Comparison of ENCODE assay signal across 19 mouse cellular contexts in genomic region chr11:80202296-80202695, GRCm38 (mm10). TPM values are rescaled to one million over a fixed set of nuclear protein-coding genes. Genes with fewer than 3 reads are reported as not detected.
DNase-seq lines count a peak whose midpoint lies in the region; ATAC-seq and TF ChIP-seq lines count a peak whose summit lies in the region.
"Had no signal": no experiment of that assay in that cellular context is flagged by ENCODE, and none has a peak within 500 bp of the region (broad histone marks: within the 10 kb centered on the region; RNA-seq: fewer than 3 reads in every experiment).

No protein-coding gene starts in this region.

- TF ChIP-seq CTCF in liver, adult 2 months (IDR thresholded peaks at IDR 0.05; ENCODE audit: low read depth, low read length): no peak
- TF ChIP-seq CTCF in liver, postnatal 0 days (IDR thresholded peaks at IDR 0.05; ENCODE audit: low read depth): no peak

- no peak overlapping the region for H3K4me3 ChIP-seq in kidney, embryonic 14.5 days (ENCODE audit: low read length)
- no peak overlapping the region for H3K4me3 ChIP-seq in liver, adult 2 months (ENCODE audit: insufficient read depth, low read depth, low read length)
- H3K4me3 ChIP-seq in liver, embryonic 11.5 days (ENCODE audit: low read depth, low read length): no peak overlapping the region
- H3K4me3 ChIP-seq in liver, postnatal 0 days (ENCODE audit: low read depth, low read length): no peak overlapping the region
- H3K4me3 ChIP-seq: embryonic facial prominence, embryonic 13.5 days; forebrain, embryonic 12.5 days; heart, embryonic 13.5 days had no signal

- no peak for TF ChIP-seq EP300 in liver, postnatal 0 days (IDR thresholded peaks at IDR 0.05; ENCODE audit: low read depth)

- DNase-seq in kidney, adult 9 months: peak; percentile 70
- peak; percentile 96 for DNase-seq in liver, adult 2 months (ENCODE audit: extremely low read depth, low read depth, low spot score)
- no peak for DNase-seq in liver, embryonic 11.5 days (ENCODE audit: low spot score)
- no peak for DNase-seq in liver, postnatal 0 days
- no peak for DNase-seq in frontal cortex, postnatal 25 days (ENCODE audit: low spot score in 2 of 2)
- DNase-seq: adrenal gland, postnatal 25 days; cerebellum, adult 18-20 months; cerebellum, adult 9-11 months; cerebellum, postnatal 36 days; gastrocnemius, postnatal 14 days; heart, postnatal 36 days had no signal

- H3K9ac ChIP-seq in kidney, embryonic 14.5 days (ENCODE audit: low read depth, low read length): no peak overlapping the region
- no peak overlapping the region for H3K9ac ChIP-seq in liver, adult 2 months (ENCODE audit: low read depth, low read length)
- no peak overlapping the region for H3K9ac ChIP-seq in liver, embryonic 11.5 days (ENCODE audit: low read depth, low read length)
- H3K9ac ChIP-seq in liver, postnatal 0 days (replicated peaks): peak overlapping the region; percentile 44; the same call in 1 of the 2 replicates
- H3K9ac ChIP-seq: embryonic facial prominence, embryonic 13.5 days; forebrain, embryonic 12.5 days; heart, embryonic 13.5 days had no signal

- no peak overlapping the region for H3K4me2 ChIP-seq in kidney, embryonic 14.5 days (replicated peaks; ENCODE audit: low read depth, low read length)
- H3K4me2 ChIP-seq in liver, embryonic 11.5 days: no peak overlapping the region
- H3K4me2 ChIP-seq in liver, postnatal 0 days (ENCODE audit: low read depth, low read length): peak overlapping the region; percentile 36
- H3K4me2 ChIP-seq: embryonic facial prominence, embryonic 13.5 days; forebrain, embryonic 12.5 days; heart, embryonic 13.5 days had no signal

- no peaks in the 10 kb centered on the region for H3K9me3 ChIP-seq in kidney, embryonic 14.5 days (ENCODE audit: control insufficient read depth, low read length)
- H3K9me3 ChIP-seq in liver, embryonic 11.5 days (ENCODE audit: control insufficient read depth, low read length): no peaks in the 10 kb centered on the region
- no peaks in the 10 kb centered on the region for H3K9me3 ChIP-seq in liver, postnatal 0 days (ENCODE audit: low read length)
- H3K9me3 ChIP-seq: embryonic facial prominence, embryonic 13.5 days; forebrain, embryonic 12.5 days; heart, embryonic 13.5 days had no signal

- H3K36me3 ChIP-seq in kidney, embryonic 14.5 days (ENCODE audit: control insufficient read depth, insufficient read depth, low read length): no peaks in the 10 kb centered on the region
- H3K36me3 ChIP-seq in liver, adult 2 months (ENCODE audit: control insufficient read depth, insufficient read depth, low read length): peaks cover 9% of the 10 kb centered on the region
- H3K36me3 ChIP-seq in liver, embryonic 11.5 days (ENCODE audit: control insufficient read depth, insufficient read depth, low read length): no peaks in the 10 kb centered on the region
- H3K36me3 ChIP-seq in liver, postnatal 0 days (replicated peaks; ENCODE audit: insufficient read depth, low read length): peaks cover 5% of the 10 kb centered on the region; the same call in 1 of the 2 replicates
- H3K36me3 ChIP-seq: forebrain, embryonic 12.5 days had no signal

- TF ChIP-seq POLR2A in liver, adult 2 months (IDR thresholded peaks at IDR 0.05; ENCODE audit: extremely low read depth, insufficient read depth, low read length): no peak

- no peaks in the 10 kb centered on the region for H3K4me1 ChIP-seq in kidney, embryonic 14.5 days (ENCODE audit: control insufficient read depth, insufficient read depth, low read length)
- H3K4me1 ChIP-seq in liver, adult 2 months (ENCODE audit: control insufficient read depth, insufficient read depth, low read length): peaks cover 3% of the 10 kb centered on the region
- H3K4me1 ChIP-seq in liver, embryonic 11.5 days (replicated peaks; ENCODE audit: control insufficient read depth, insufficient read depth, low read length): no peaks in the 10 kb centered on the region
- peaks cover 2% of the 10 kb centered on the region; the same call in 1 of the 2 replicates for H3K4me1 ChIP-seq in liver, postnatal 0 days (ENCODE audit: insufficient read depth)
- H3K4me1 ChIP-seq: embryonic facial prominence, embryonic 13.5 days; forebrain, embryonic 12.5 days; heart, embryonic 13.5 days had no signal

- no peaks in the 10 kb centered on the region for H3K79me2 ChIP-seq in liver, adult 2 months (ENCODE audit: control insufficient read depth, insufficient read depth, low read length)

- 64% methylated on average over 6 of the region's 6 CpGs for WGBS in kidney, embryonic 14.5 days
- 24% methylated on average over 6 of the region's 6 CpGs for WGBS in liver, adult 2 months
- 79% methylated on average over 6 of the region's 6 CpGs for WGBS in liver, embryonic 11.5 days
- 55% methylated on average over 6 of the region's 6 CpGs for WGBS in liver, postnatal 0 days (ENCODE audit: insufficient replicate concordance)

- no peak for ATAC-seq in kidney, embryonic 14.5 days (ENCODE audit: low FRiP score, low TSS enrichment)
- ATAC-seq in liver, embryonic 11.5 days (replicated peaks; ENCODE audit: low FRiP score): no peak
- ATAC-seq in liver, postnatal 0 days: peak; percentile 55
- ATAC-seq: activated CD4-positive, CD25-positive, alpha-beta regulatory T cell, adult 4 months; forebrain, embryonic 16.5 days; Patski had no signal

- no peaks in the 10 kb centered on the region for H3K27me3 ChIP-seq in kidney, embryonic 14.5 days (ENCODE audit: control insufficient read depth, insufficient read depth, low read length)
- H3K27me3 ChIP-seq in liver, adult 2 months (ENCODE audit: control insufficient read depth, insufficient read depth, low read length): no peaks in the 10 kb centered on the region
- no peaks in the 10 kb centered on the region for H3K27me3 ChIP-seq in liver, embryonic 11.5 days (replicated peaks; ENCODE audit: control insufficient read depth, insufficient read depth, low read length)
- no peaks in the 10 kb centered on the region for H3K27me3 ChIP-seq in liver, postnatal 0 days (ENCODE audit: insufficient read depth, low read length)
- H3K27me3 ChIP-seq: CH12.LX; embryonic facial prominence, embryonic 13.5 days; forebrain, embryonic 12.5 days; heart, embryonic 13.5 days; Patski had no signal

- no peak overlapping the region for H3K27ac ChIP-seq in kidney, embryonic 14.5 days (ENCODE audit: low read depth, low read length)
- peak overlapping the region; percentile 62; the same call in 1 of the 2 replicates for H3K27ac ChIP-seq in liver, adult 2 months (replicated peaks; ENCODE audit: insufficient read depth, low read depth, low read length)
- no peak overlapping the region for H3K27ac ChIP-seq in liver, embryonic 11.5 days (ENCODE audit: low read depth, low read length)
- peak overlapping the region; percentile 86 for H3K27ac ChIP-seq in liver, postnatal 0 days (ENCODE audit: low read depth)
- H3K27ac ChIP-seq: embryonic facial prominence, embryonic 13.5 days; forebrain, embryonic 12.5 days; heart, embryonic 13.5 days had no signal

RNA-seq across cellular contexts. Expression of gene Rhot1, which starts 6.5 kb away (rescaled TPM):
- polyA plus RNA-seq in kidney, embryonic 14.5 days (2014; fragmentation: Nextera tagmentation; extraction: Ambion mirVana): 38.3 and 66.8 TPM in 2 replicates
- total RNA-seq in liver, adult 2 months (2014; rRNA removed): 32.1 and 37.1 TPM in 2 replicates
- polyA plus RNA-seq in liver, adult 2 months (2012; rRNA removed): 8.4 and 8.9 TPM in 2 replicates
- polyA plus RNA-seq in liver, embryonic 11.5 days (2014; fragmentation: Nextera tagmentation; extraction: Ambion mirVana): 49.4 and 54.7 TPM in 2 replicates
- polyA plus RNA-seq in liver, postnatal 0 days (2015; fragmentation: Nextera tagmentation; extraction: Ambion mirVana): 22.7 and 24.6 TPM in 2 replicates

RNA-seq across cellular contexts. Expression of gene Rnf135, which starts 18.6 kb away (rescaled TPM):
- 6.4 and 8.0 TPM in 2 replicates for polyA plus RNA-seq in kidney, embryonic 14.5 days (2014; fragmentation: Nextera tagmentation; extraction: Ambion mirVana)
- total RNA-seq in liver, adult 2 months (2014; rRNA removed): 6.1 and 6.6 TPM in 2 replicates
- 9.4 and 11.0 TPM in 2 replicates for polyA plus RNA-seq in liver, adult 2 months (2012; rRNA removed)
- polyA plus RNA-seq in liver, embryonic 11.5 days (2014; fragmentation: Nextera tagmentation; extraction: Ambion mirVana): 5.7 and 5.9 TPM in 2 replicates
- polyA plus RNA-seq in liver, postnatal 0 days (2015; fragmentation: Nextera tagmentation; extraction: Ambion mirVana): 6.8 and 7.7 TPM in 2 replicates

RNA-seq across cellular contexts. Expression of gene Adap2, which starts 48.4 kb away (rescaled TPM):
- 1.3 and 2.1 TPM in 2 replicates for polyA plus RNA-seq in kidney, embryonic 14.5 days (2014; fragmentation: Nextera tagmentation; extraction: Ambion mirVana)
- 32.1 and 33.4 TPM in 2 replicates for total RNA-seq in liver, adult 2 months (2014; rRNA removed)
- polyA plus RNA-seq in liver, adult 2 months (2012; rRNA removed): 23.6 and 27.3 TPM in 2 replicates
- polyA plus RNA-seq in liver, embryonic 11.5 days (2014; fragmentation: Nextera tagmentation; extraction: Ambion mirVana): 2.6 and 2.7 TPM in 2 replicates
- polyA plus RNA-seq in liver, postnatal 0 days (2015; fragmentation: Nextera tagmentation; extraction: Ambion mirVana): 10.8 and 12.1 TPM in 2 replicates
- total RNA-seq: CH12.LX had no signal

Comparison
In these comparisons a context has a peak if more than half of its experiments do, and no peak if none do; other contexts are left out.
1. DNase-seq: peak in kidney, adult 9 months (single experiment) and liver, adult 2 months (single experiment); none in liver, embryonic 11.5 days (single experiment), liver, postnatal 0 days (single experiment) and frontal cortex, postnatal 25 days (0 of 2).
2. H3K27ac ChIP-seq: peak in liver, adult 2 months (single experiment) and liver, postnatal 0 days (single experiment); none in kidney, embryonic 14.5 days (single experiment) and liver, embryonic 11.5 days (single experiment).